Mouse (Mus musculus): ENCODE data around the gene Abo.
A peak's percentile ranks its signal among the peaks of the same experiment; 100 is the strongest.

Gene Abo

DNA sequence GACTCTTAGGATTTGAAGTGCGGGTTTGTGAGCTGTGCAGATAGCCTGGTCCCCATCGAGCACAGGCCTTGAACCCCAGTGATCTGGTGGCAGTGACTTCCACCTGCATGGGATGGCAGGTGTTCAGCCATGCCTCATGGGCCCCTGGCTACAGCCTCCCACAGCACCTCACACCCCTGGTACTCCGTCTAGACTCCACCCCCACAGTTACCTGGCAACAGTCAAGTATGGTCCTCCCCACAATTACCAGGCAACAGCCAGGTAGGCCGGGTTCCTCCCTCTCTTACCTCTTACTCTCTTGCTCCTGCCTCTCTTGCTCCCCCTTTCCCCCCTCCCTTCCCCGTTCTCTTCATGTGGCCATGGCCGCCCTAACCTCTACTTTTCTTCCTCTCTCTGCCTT, 5.9 kb upstream of the Abo start:
- DNase-seq (ENCODE audit: low read depth) = no peak

DNA sequence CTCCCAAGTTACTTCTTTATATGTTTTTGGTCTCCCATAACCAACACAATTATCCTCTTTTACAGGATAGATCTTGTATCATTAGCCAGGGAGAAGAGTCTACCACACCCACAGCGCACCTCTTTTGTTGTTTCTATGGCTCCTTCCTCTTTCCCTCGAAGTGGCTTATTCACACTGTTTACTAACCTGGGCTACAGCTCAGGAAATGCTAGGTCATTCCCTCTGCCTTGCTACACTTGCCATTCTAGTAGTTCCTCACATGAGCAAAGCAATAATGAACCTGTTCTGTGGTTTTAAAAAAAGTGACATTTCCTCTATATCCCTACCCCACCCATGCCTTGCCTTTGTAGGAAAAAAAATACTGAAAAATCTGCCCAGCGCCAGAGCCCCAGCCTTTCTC, 1.9 kb downstream of the Abo start:
- no peak for DNase-seq (ENCODE audit: low read depth)

DNA sequence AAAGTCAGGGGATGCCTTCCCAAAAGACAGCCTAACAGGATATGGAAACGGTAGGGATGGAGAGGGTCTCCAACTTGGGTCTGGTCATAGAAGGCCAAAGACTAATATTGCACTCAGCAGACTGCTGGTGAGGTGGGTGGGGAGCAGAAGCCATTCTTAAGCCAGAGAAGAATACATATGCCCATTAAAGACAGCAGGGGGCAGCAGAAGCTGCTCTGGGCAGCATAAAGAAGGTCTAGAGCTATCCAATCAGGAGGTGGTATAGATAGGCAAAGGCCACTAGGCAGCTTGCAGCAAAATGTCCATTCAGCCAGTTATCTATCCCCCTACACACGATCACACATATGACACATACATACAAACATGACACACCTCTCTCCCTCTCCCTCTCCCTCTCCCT, 17.1 kb downstream of the Abo start:
- peak; percentile 53 for DNase-seq (ENCODE audit: low read depth)

DNA sequence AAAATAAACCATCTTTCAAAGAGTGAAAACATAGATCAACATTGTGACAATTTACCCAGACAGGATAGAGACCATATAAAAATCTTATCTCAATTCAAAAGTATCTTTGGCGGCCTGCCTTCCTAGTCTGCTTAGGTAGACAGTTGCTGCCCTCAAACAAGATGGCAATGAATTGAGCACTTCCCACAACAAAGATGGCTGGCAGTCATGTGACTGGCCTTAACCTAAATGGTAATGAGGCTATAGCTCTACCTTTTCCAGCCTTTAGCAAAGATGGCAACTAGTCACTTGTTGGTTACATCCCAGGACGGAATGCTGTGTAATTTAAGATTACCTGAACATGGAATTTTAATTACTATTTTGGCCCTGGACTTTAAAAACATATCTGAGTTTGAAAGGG, 32.3 kb downstream of the Abo start:
- DNase-seq (ENCODE audit: low read depth) = no peak

DNA sequence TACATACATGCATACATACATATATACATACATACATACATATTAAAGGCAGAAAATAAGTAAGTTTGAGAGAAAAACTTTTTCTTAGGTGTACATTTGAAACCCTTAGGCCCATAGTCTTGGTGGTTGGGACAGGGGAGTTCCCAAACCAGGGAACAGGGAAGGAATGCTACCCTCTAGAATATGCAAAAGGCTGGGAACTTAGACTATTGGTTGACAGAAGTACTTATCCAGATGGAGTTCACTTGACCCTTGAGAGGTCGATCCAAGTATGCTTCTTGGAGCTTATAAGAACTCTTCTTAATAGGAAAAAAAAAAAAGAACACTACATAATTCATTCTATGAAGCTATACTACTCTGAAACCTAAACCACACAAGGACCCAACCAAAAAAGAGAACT, 36.7 kb downstream of the Abo start:
- DNase-seq (ENCODE audit: low read depth) = no peak

DNA sequence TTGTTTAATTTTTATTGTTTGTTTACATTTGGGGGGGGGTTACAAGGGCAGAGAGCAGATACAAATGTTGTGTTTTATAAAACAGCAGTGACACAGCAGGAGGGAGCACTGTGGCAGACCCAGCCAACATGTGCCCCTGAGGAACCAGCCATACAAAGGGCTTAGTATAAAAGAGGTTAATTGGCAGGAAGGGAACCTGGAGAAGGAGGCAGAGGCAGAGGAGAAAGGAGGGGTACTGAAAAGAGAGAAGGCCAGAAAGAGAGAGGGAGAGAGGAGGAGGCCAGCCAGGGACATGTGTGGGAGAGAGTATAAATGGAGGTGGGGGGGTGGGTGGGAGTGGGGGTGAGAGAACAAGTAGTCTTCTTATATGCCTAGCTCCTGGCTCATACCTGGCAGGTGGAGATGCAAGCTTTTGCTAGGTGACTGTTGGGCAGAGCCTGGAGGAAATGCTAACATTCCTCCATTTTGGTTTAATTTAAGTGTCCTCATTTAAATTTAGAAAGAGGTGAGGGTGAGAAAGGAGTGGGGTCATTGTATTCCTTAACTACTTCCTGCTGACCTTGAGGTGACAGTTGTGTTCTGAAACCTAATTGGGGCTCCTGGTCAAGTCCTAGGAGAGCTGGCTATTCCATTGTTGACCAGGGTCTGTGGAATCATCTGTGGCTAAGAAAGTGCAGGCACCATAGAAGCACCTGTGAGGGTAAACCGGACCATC, 37.4 kb downstream of the Abo start:
- no peak for DNase-seq (ENCODE audit: low read depth)
